Mouse (Mus musculus): ENCODE results near the gene Tmx4. TPM values are rescaled to one million over a fixed set of nuclear protein-coding genes. Genes with fewer than 3 reads are reported as not detected.
A peak's percentile ranks its signal among the peaks of the same experiment; 100 is the strongest.

The Tmx4 gene
- polyA plus RNA-seq (2015; fragmentation: Nextera tagmentation; extraction: Ambion mirVana): 20.9 and 21.0 TPM in 2 replicates

GRCm38 (mm10) chr2:134643514-134644300, at the start of gene Tmx4:
Gene Tmx4 (minus strand): TSS chr2:134644145.
- peaks cover 5% of the 10 kb centered on the region; the same call in 1 of the 2 replicates for H3K36me3 ChIP-seq
- H3K9ac ChIP-seq: peak within 1 kb of the TSS; percentile 73
- no peaks in the 10 kb centered on the region for H3K27me3 ChIP-seq
- ATAC-seq (replicated peaks; ENCODE audit: low FRiP score): peak; percentile 100
- peak within 1 kb of the TSS; percentile 96 for H3K27ac ChIP-seq
- H3K4me2 ChIP-seq: peak within 1 kb of the TSS; percentile 77
- H3K4me3 ChIP-seq (replicated peaks): peak within 1 kb of the TSS; percentile 72
- H3K9me3 ChIP-seq (replicated peaks): no peaks in the 10 kb centered on the region
- peaks cover 9% of the 10 kb centered on the region for H3K4me1 ChIP-seq
- WGBS: under 1% methylated on average over 55 of the region's 57 CpGs

GRCm38 (mm10) chr2:134692125-134692524, 48.2 kb upstream of the Tmx4 start:
- Histone ChIP-seq H3K36me3 (no peaks in the 10 kb centered on the region), H3K9ac (no peak overlapping the region), H3K4me3 (replicated peaks) (no peak overlapping the region), H3K27ac (no peak overlapping the region), H3K27me3 (no peaks in the 10 kb centered on the region), H3K9me3 (replicated peaks) (no peaks in the 10 kb centered on the region), H3K4me1 (no peaks in the 10 kb centered on the region), H3K4me2 (no peak overlapping the region)
- 71% methylated on average over 1 of the region's 1 CpGs for whole genome bisulfite sequencing
- no peak for ATAC-seq (replicated peaks; ENCODE audit: low FRiP score)

GRCm38 (mm10) chr2:134691055-134691454, 47.1 kb upstream of the Tmx4 start:
- WGBS: 87% methylated on average over 7 of the region's 7 CpGs
- H3K4me3 ChIP-seq (replicated peaks): no peak overlapping the region
- ATAC-seq (replicated peaks; ENCODE audit: low FRiP score): no peak

GRCm38 (mm10) chr2:134682326-134682725, 38.4 kb upstream of the Tmx4 start:
- WGBS: 56% methylated on average over 3 of the region's 3 CpGs
- ATAC-seq (replicated peaks; ENCODE audit: low FRiP score): no peak
- no peaks in the 10 kb centered on the region for H3K9me3 ChIP-seq (replicated peaks)

More at GRCm38 (mm10) chr2:134691055-134691454, 47.1 kb upstream of the Tmx4 start:
- no peaks in the 10 kb centered on the region for H3K9me3 ChIP-seq (replicated peaks)
- H3K27ac ChIP-seq: no peak overlapping the region
- H3K4me2 ChIP-seq: no peak overlapping the region
- H3K36me3 ChIP-seq: no peaks in the 10 kb centered on the region
- H3K9ac ChIP-seq: no peak overlapping the region
- no peaks in the 10 kb centered on the region for H3K4me1 ChIP-seq
- no peaks in the 10 kb centered on the region for H3K27me3 ChIP-seq

GRCm38 (mm10) chr2:134681271-134681961, 37.5 kb upstream of the Tmx4 start:
- WGBS: 32% methylated on average over 9 of the region's 9 CpGs
- no peak overlapping the region for H3K27ac ChIP-seq
- H3K27me3 ChIP-seq: no peaks in the 10 kb centered on the region
- ATAC-seq (replicated peaks; ENCODE audit: low FRiP score): peak; percentile 66; the same call in 1 of the 2 replicates
- H3K4me1 ChIP-seq: no peaks in the 10 kb centered on the region
- H3K9ac ChIP-seq: no peak overlapping the region
- no peak overlapping the region for H3K4me2 ChIP-seq
- no peaks in the 10 kb centered on the region for H3K36me3 ChIP-seq
- no peaks in the 10 kb centered on the region for H3K9me3 ChIP-seq (replicated peaks)
- H3K4me3 ChIP-seq (replicated peaks): no peak overlapping the region

More at GRCm38 (mm10) chr2:134682326-134682725, 38.4 kb upstream of the Tmx4 start:
- H3K4me1 ChIP-seq: no peaks in the 10 kb centered on the region
- H3K27ac ChIP-seq: no peak overlapping the region
- H3K4me3 ChIP-seq (replicated peaks): no peak overlapping the region
- H3K4me2 ChIP-seq: no peak overlapping the region
- no peak overlapping the region for H3K9ac ChIP-seq
- H3K27me3 ChIP-seq: no peaks in the 10 kb centered on the region
- no peaks in the 10 kb centered on the region for H3K36me3 ChIP-seq

- Histone ChIP-seq H3K4me1 (no peaks in the 10 kb centered on the region), H3K4me2 (no peak overlapping the region), H3K9ac (no peak overlapping the region), H3K36me3 (no peaks in the 10 kb centered on the region), H3K27ac (no peak overlapping the region), H3K27me3 (no peaks in the 10 kb centered on the region), H3K9me3 (replicated peaks) (no peaks in the 10 kb centered on the region), H3K4me3 (replicated peaks) (no peak overlapping the region)
- no peak for ATAC-seq (replicated peaks; ENCODE audit: low FRiP score)
- WGBS: 81% methylated on average over 3 of the region's 3 CpGs
These were observed 35.6 kb upstream of the Tmx4 start for GRCm38 (mm10) chr2:134679567-134679966.

- WGBS: 86% methylated on average over 1 of the region's 1 CpGs
- no peak overlapping the region for H3K9ac ChIP-seq
- no peak overlapping the region for H3K27ac ChIP-seq
- ATAC-seq (replicated peaks; ENCODE audit: low FRiP score): no peak
- no peaks in the 10 kb centered on the region for H3K36me3 ChIP-seq
- no peak overlapping the region for H3K4me3 ChIP-seq (replicated peaks)
- H3K27me3 ChIP-seq: no peaks in the 10 kb centered on the region
- no peaks in the 10 kb centered on the region for H3K9me3 ChIP-seq (replicated peaks)
- H3K4me1 ChIP-seq: no peaks in the 10 kb centered on the region
- no peak overlapping the region for H3K4me2 ChIP-seq
These were observed 31.5 kb upstream of the Tmx4 start for GRCm38 (mm10) chr2:134675465-134675864.

GRCm38 (mm10) chr2:134673604-134674003, 29.7 kb upstream of the Tmx4 start:
- Histone ChIP-seq H3K4me2 (no peak overlapping the region), H3K9ac (no peak overlapping the region), H3K36me3 (no peaks in the 10 kb centered on the region), H3K4me1 (no peaks in the 10 kb centered on the region), H3K9me3 (replicated peaks) (no peaks in the 10 kb centered on the region), H3K4me3 (replicated peaks) (no peak overlapping the region), H3K27me3 (no peaks in the 10 kb centered on the region), H3K27ac (no peak overlapping the region)
- 76% methylated on average over 5 of the region's 5 CpGs for WGBS
- no peak for ATAC-seq (replicated peaks; ENCODE audit: low FRiP score)

GRCm38 (mm10) chr2:134656477-134656876, 12.5 kb upstream of the Tmx4 start:
- H3K27ac ChIP-seq: no peak overlapping the region
- 16% methylated on average over 4 of the region's 4 CpGs for WGBS
- no peaks in the 10 kb centered on the region for H3K27me3 ChIP-seq
- H3K4me2 ChIP-seq: no peak overlapping the region
- H3K9ac ChIP-seq: no peak overlapping the region
- no peaks in the 10 kb centered on the region for H3K9me3 ChIP-seq (replicated peaks)
- ATAC-seq (replicated peaks; ENCODE audit: low FRiP score): 0 out of 2 replicates have a peak, but pooled peaks have one; percentile 18
- no peak overlapping the region for H3K4me3 ChIP-seq (replicated peaks)
- H3K4me1 ChIP-seq: no peaks in the 10 kb centered on the region
- H3K36me3 ChIP-seq: no peaks in the 10 kb centered on the region

GRCm38 (mm10) chr2:134654668-134655067, 10.7 kb upstream of the Tmx4 start:
- Histone ChIP-seq H3K36me3 (no peaks in the 10 kb centered on the region), H3K4me2 (no peak overlapping the region), H3K4me1 (no peaks in the 10 kb centered on the region), H3K4me3 (replicated peaks) (no peak overlapping the region), H3K9me3 (replicated peaks) (no peaks in the 10 kb centered on the region), H3K27ac (no peak overlapping the region), H3K27me3 (no peaks in the 10 kb centered on the region), H3K9ac (no peak overlapping the region)
- no peak for ATAC-seq (replicated peaks; ENCODE audit: low FRiP score)

GRCm38 (mm10) chr2:134652759-134653158, 8.8 kb upstream of the Tmx4 start:
- H3K27ac ChIP-seq: no peak overlapping the region
- H3K27me3 ChIP-seq: no peaks in the 10 kb centered on the region
- no peak overlapping the region for H3K4me3 ChIP-seq (replicated peaks)
- no peak overlapping the region for H3K9ac ChIP-seq
- H3K9me3 ChIP-seq (replicated peaks): no peaks in the 10 kb centered on the region
- no peaks in the 10 kb centered on the region for H3K36me3 ChIP-seq
- ATAC-seq (replicated peaks; ENCODE audit: low FRiP score): no peak
- WGBS: 85% methylated on average over 5 of the region's 5 CpGs
- H3K4me2 ChIP-seq: no peak overlapping the region
- H3K4me1 ChIP-seq: no peaks in the 10 kb centered on the region

- H3K4me3 ChIP-seq (replicated peaks): no peak overlapping the region
- H3K4me2 ChIP-seq: no peak overlapping the region
- no peaks in the 10 kb centered on the region for H3K27me3 ChIP-seq
- no peak overlapping the region for H3K27ac ChIP-seq
- no peaks in the 10 kb centered on the region for H3K9me3 ChIP-seq (replicated peaks)
- H3K4me1 ChIP-seq: peaks cover 2% of the 10 kb centered on the region; the same call in 1 of the 2 replicates
- no peaks in the 10 kb centered on the region for H3K36me3 ChIP-seq
- no peak for ATAC-seq (replicated peaks; ENCODE audit: low FRiP score)
- WGBS: 83% methylated on average over 3 of the region's 3 CpGs
- H3K9ac ChIP-seq: no peak overlapping the region
These were observed 5.1 kb upstream of the Tmx4 start for GRCm38 (mm10) chr2:134648999-134649398.

All from kidney, embryonic 15.5 days (tissue).